Mouse (Mus musculus) forelimb bud, embryonic 11.5 days (tissue): Measurements from ENCODE around the gene Scgn.

Experiments
- DNase-seq: peaks from one replicate; pipeline ENCODE4 v3.0.0-alpha.2; 2012; ENCODE audit warnings: low read depth, low spot score

Gene Scgn

GRCm38 (mm10) chr13:23990928-23991327, at the start of gene Scgn:
Scgn (minus strand) TSS chr13:23991214.
- DNase-seq: peak; percentile 87

GRCm38 (mm10) chr13:24040221-24040620, 49.2 kb upstream of the Scgn start:
- no peak for DNase-seq

GRCm38 (mm10) chr13:24037502-24037901, 46.5 kb upstream of the Scgn start:
- DNase-seq: no peak

GRCm38 (mm10) chr13:24036150-24036549, 45.1 kb upstream of the Scgn start:
- no peak for DNase-seq

GRCm38 (mm10) chr13:24027191-24028170, 36.5 kb upstream of the Scgn start:
- DNase-seq: peak; percentile 21

- DNase-seq: no peak
Measured at GRCm38 (mm10) chr13:24018515-24018914, 27.5 kb upstream of the Scgn start.

- DNase-seq: no peak
Measured at GRCm38 (mm10) chr13:24005528-24005927, 14.5 kb upstream of the Scgn start.

- no peak for DNase-seq
Measured at GRCm38 (mm10) chr13:24001797-24002196, 10.8 kb upstream of the Scgn start.

GRCm38 (mm10) chr13:24001081-24001480, 10.1 kb upstream of the Scgn start:
- DNase-seq: no peak

GRCm38 (mm10) chr13:23998826-23999225, 7.8 kb upstream of the Scgn start:
- DNase-seq: no peak

GRCm38 (mm10) chr13:23994756-23995155, 3.7 kb upstream of the Scgn start:
- DNase-seq: no peak

- no peak for DNase-seq
Measured at GRCm38 (mm10) chr13:23994024-23994423, 3.0 kb upstream of the Scgn start.

- no peak for DNase-seq
Measured at GRCm38 (mm10) chr13:23990451-23990850, 563 bp downstream of the Scgn start.

GRCm38 (mm10) chr13:23985130-23985529, 5.9 kb downstream of the Scgn start:
- DNase-seq: no peak

GRCm38 (mm10) chr13:23972271-23972670, 18.7 kb downstream of the Scgn start:
- no peak for DNase-seq

GRCm38 (mm10) chr13:23971870-23972269, 19.1 kb downstream of the Scgn start:
- no peak for DNase-seq

- no peak for DNase-seq
Measured at GRCm38 (mm10) chr13:23964909-23965308, 26.1 kb downstream of the Scgn start.

- DNase-seq: no peak
Measured at GRCm38 (mm10) chr13:23959776-23960175, 31.2 kb downstream of the Scgn start.

- no peak for DNase-seq
Measured at GRCm38 (mm10) chr13:23950928-23951327, 40.1 kb downstream of the Scgn start.

GRCm38 (mm10) chr13:23949484-23950246, 41.3 kb downstream of the Scgn start:
- peak; percentile 44 for DNase-seq

- no peak for DNase-seq
Measured at GRCm38 (mm10) chr13:23946254-23946653, 44.8 kb downstream of the Scgn start.

- no peak for DNase-seq
Measured at GRCm38 (mm10) chr13:23942861-23943260, 48.2 kb downstream of the Scgn start.
